Mouse (Mus musculus) CH12.LX (cell line): ENCODE results near the gene BC034090. TPM values are rescaled to one million over a fixed set of nuclear protein-coding genes. Genes with fewer than 3 reads are reported as not detected.

Experiments used
- DNase-seq: peaks from one replicate; pipeline ENCODE4 v3.0.0-alpha.2; 2013; ENCODE audit errors: extremely low read depth
- H3K27ac ChIP-seq: 2 replicates; pipeline ENCODE4 v1.5.1; 2012; ENCODE audit warnings: low read depth, mild to moderate bottlenecking, control low read depth, moderate library complexity; ENCODE audit not compliant: insufficient read depth
- H3K27me3 ChIP-seq: replicated peaks from 2 replicates; pipeline ENCODE3; 2012; ENCODE audit warnings: inconsistent platforms
- H3K36me3 ChIP-seq, 2 experiments: replicated peaks in 1 of 2; 2 replicates each; pipeline versions ENCODE3 to v1.6.1; 2012; ENCODE audit warnings: inconsistent platforms in 1 of 2, low read length in 1 of 2, mild to moderate bottlenecking in 1 of 2, mixed read lengths in 1 of 2, moderate library complexity in 1 of 2; ENCODE audit not compliant: control insufficient read depth in 1 of 2, insufficient read depth in 1 of 2
- H3K4me1 ChIP-seq, 2 experiments: 2 replicates each; pipeline ENCODE4 v1.6.1; 2012; ENCODE audit warnings: inconsistent platforms in 1 of 2, moderate library complexity in 1 of 2; ENCODE audit not compliant: insufficient read depth in 2 of 2, control insufficient read depth in 1 of 2
- H3K4me2 ChIP-seq: 2 replicates; pipeline ENCODE4 v1.6.1; 2012; ENCODE audit warnings: low read depth, mild to moderate bottlenecking, control low read depth; ENCODE audit not compliant: poor library complexity, insufficient read depth, severe bottlenecking
- H3K4me3 ChIP-seq, 3 experiments: fragments of 150-350 bp in 1 of 3; sonication (generic) in 1 of 3; replicated peaks in 1 of 3; 2 replicates each; pipeline versions ENCODE3 to v1.5.1; 2011 to 2012; ENCODE audit warnings: low read depth in 2 of 3, low read length in 2 of 3, mild to moderate bottlenecking in 2 of 3, moderate library complexity in 2 of 3, control low read depth in 1 of 3, improper control_type of control experiment in 1 of 3, inconsistent platforms in 1 of 3, mixed read lengths in 1 of 3; ENCODE audit not compliant: poor library complexity in 1 of 3
- H3K79me2 ChIP-seq: replicated peaks from 2 replicates; pipeline ENCODE4 v1.6.1; 2012; ENCODE audit warnings: mild to moderate bottlenecking, moderate library complexity; ENCODE audit not compliant: control insufficient read depth, poor library complexity, insufficient read depth, severe bottlenecking; ENCODE audit errors: extremely low read depth
- H3K9ac ChIP-seq: 2 replicates; pipeline ENCODE4 v1.6.1; 2012; ENCODE audit warnings: low read depth, mild to moderate bottlenecking, control low read depth, moderate library complexity; ENCODE audit not compliant: insufficient read depth
- H3K9me3 ChIP-seq: replicated peaks from 2 replicates; pipeline ENCODE3; 2012; ENCODE audit warnings: low read length, inconsistent platforms, mixed read lengths
- BHLHE40 ChIP-seq: IDR thresholded peaks from 2 replicates; pipeline ENCODE4 v1.6.1; 2011; ENCODE audit warnings: mild to moderate bottlenecking, low read depth, low read length, improper control_type of control experiment
- CHD2 ChIP-seq: IDR thresholded peaks from 2 replicates; pipeline ENCODE4 v1.6.1; 2011; ENCODE audit warnings: low read length, improper control_type of control experiment
- CTCF ChIP-seq, 2 experiments: IDR thresholded peaks in 1 of 2; conservative IDR thresholded peaks in 1 of 2; 2 replicates each; pipeline ENCODE4 v1.5.1; 2011 to 2012; ENCODE audit warnings: low read depth in 2 of 2, low read length in 2 of 2, improper control_type of control experiment in 1 of 2, inconsistent platforms in 1 of 2, mild to moderate bottlenecking in 1 of 2, moderate library complexity in 1 of 2
- ELF1 ChIP-seq: IDR thresholded peaks from 2 replicates; pipeline ENCODE4 v1.6.1; 2014; ENCODE audit warnings: low read depth, mild to moderate bottlenecking, inconsistent platforms, low read length, improper control_type of control experiment
- EP300 ChIP-seq: IDR thresholded peaks from 2 replicates; pipeline ENCODE4 v1.6.1; 2011; ENCODE audit warnings: low read length, improper control_type of control experiment
- ETS1 ChIP-seq: conservative IDR thresholded peaks from 2 replicates; pipeline ENCODE4 v1.6.1; 2012; ENCODE audit warnings: low read depth, mild to moderate bottlenecking, inconsistent platforms, low read length, improper control_type of control experiment, moderate library complexity
- HCFC1 ChIP-seq: IDR thresholded peaks from 2 replicates; pipeline ENCODE4 v1.6.1; 2012; ENCODE audit warnings: low read depth, mild to moderate bottlenecking, inconsistent platforms, low read length, improper control_type of control experiment
- JUN ChIP-seq: IDR thresholded peaks from 2 replicates; pipeline ENCODE4 v1.6.1; 2011; ENCODE audit warnings: low read depth, mild to moderate bottlenecking, low read length, improper control_type of control experiment, moderate library complexity; ENCODE audit not compliant: insufficient read depth
- JUND ChIP-seq: conservative IDR thresholded peaks from 2 replicates; pipeline ENCODE4 v1.6.1; 2011; ENCODE audit warnings: low read depth, low read length, improper control_type of control experiment
- KAT2A ChIP-seq: IDR thresholded peaks from 2 replicates; pipeline ENCODE4 v1.6.1; 2012; ENCODE audit warnings: low read length, improper control_type of control experiment, inconsistent platforms; ENCODE audit not compliant: insufficient replicate concordance
- MAFK ChIP-seq: IDR thresholded peaks from 2 replicates; pipeline ENCODE4 v1.6.1; 2011; ENCODE audit warnings: low read length, improper control_type of control experiment; ENCODE audit not compliant: insufficient replicate concordance
- MEF2A ChIP-seq: IDR thresholded peaks from 2 replicates; pipeline ENCODE4 v1.6.1; 2014; ENCODE audit warnings: low read depth, mild to moderate bottlenecking, inconsistent platforms, low read length, improper control_type of control experiment, borderline replicate concordance
- MXI1 ChIP-seq: IDR thresholded peaks from 2 replicates; pipeline ENCODE4 v1.6.1; 2011; ENCODE audit warnings: mild to moderate bottlenecking, low read depth, low read length, improper control_type of control experiment
- MYC ChIP-seq: IDR thresholded peaks from 2 replicates; pipeline ENCODE4 v1.6.1; 2011; ENCODE audit warnings: low read depth, mild to moderate bottlenecking, improper control_type of control experiment, low read length
- NRF1 ChIP-seq: IDR thresholded peaks from 2 replicates; pipeline ENCODE4 v1.6.1; 2014; ENCODE audit warnings: low read depth, mild to moderate bottlenecking, inconsistent platforms, low read length, improper control_type of control experiment, moderate library complexity
- POLR2A ChIP-seq: IDR thresholded peaks from 2 replicates; pipeline ENCODE4 v1.6.1; 2011; ENCODE audit warnings: low read depth, mild to moderate bottlenecking, improper control_type of control experiment, low read length
- RAD21 ChIP-seq: IDR thresholded peaks from 2 replicates; pipeline ENCODE4 v1.6.1; 2011; ENCODE audit warnings: low read depth, mild to moderate bottlenecking, low read length, improper control_type of control experiment, moderate library complexity
- SMC3 ChIP-seq: IDR thresholded peaks from 2 replicates; pipeline ENCODE4 v1.6.1; 2011; ENCODE audit warnings: low read depth, low read length, improper control_type of control experiment
- TBP ChIP-seq: conservative IDR thresholded peaks from 2 replicates; pipeline ENCODE4 v1.6.1; 2011; ENCODE audit warnings: low read depth, low read length, improper control_type of control experiment
- UBTF ChIP-seq: IDR thresholded peaks from 2 replicates; pipeline ENCODE4 v1.6.1; 2012; ENCODE audit warnings: low read depth, mild to moderate bottlenecking, inconsistent platforms, low read length, improper control_type of control experiment, moderate library complexity
- USF2 ChIP-seq: conservative IDR thresholded peaks from 2 replicates; pipeline ENCODE4 v1.6.1; 2011; ENCODE audit warnings: low read depth, low read length, improper control_type of control experiment
- ZKSCAN1 ChIP-seq: IDR thresholded peaks from 2 replicates; pipeline ENCODE4 v1.6.1; 2012; ENCODE audit warnings: low read depth, inconsistent platforms, low read length, improper control_type of control experiment, borderline replicate concordance
- ZMIZ1 ChIP-seq: IDR thresholded peaks from 2 replicates; pipeline ENCODE4 v1.6.1; 2012; ENCODE audit warnings: low read depth, mild to moderate bottlenecking, inconsistent platforms, low read length, improper control_type of control experiment
- dilution Hi-C: fragments of 300-500 bp; cut with MboI; formaldehyde crosslinking; loops from 2 replicates; pipeline ENCODE4 v1.14.3; 2020; ENCODE audit warnings: low sequenced_read_pairs; ENCODE audit not compliant: extremely low pct_unique_long_range_greater_than_20kb, extremely low pct_ligation_motif_present
- in situ Hi-C: fragments of 300-500 bp; cut with MboI; formaldehyde crosslinking; loops from 3 replicates; pipeline ENCODE4 v1.14.3; 2019; ENCODE audit warnings: low sequenced_read_pairs, low pct_ligation_motif_present, low pct_unique_long_range_greater_than_20kb, mixed read lengths
- polyA plus RNA-seq: library from polyadenylated mRNA; unstranded; fragments of >175 nt; gene quantifications from 2 replicates; pipeline ENCODE4 v1.2.1, GENCODE M21; 2012; ENCODE audit warnings: low read depth; ENCODE audit not compliant: insufficient read length
- total RNA-seq, 2 experiments: library from RNA; depleted of rRNA; stranded (reverse); fragments of 300-350 nt in 1 of 2; fragments of >200 nt in 1 of 2; gene quantifications; 2 replicates each; pipeline ENCODE4 v1.2.3; 2012 to 2014

BC034090 gene
- total and polyA plus RNA-seq, 3 experiments, result 1.6 to 4.6 (median 3.0) TPM

- no peaks in the 10 kb centered on the region for H3K79me2 ChIP-seq
- in situ Hi-C loops, result loop anchor here (25.0 kb wide), 1 partner anchor 919 kb away; no protein-coding TSS in a partner anchor
- H3K27ac ChIP-seq, result no peak overlapping the region
- no peaks in the 10 kb centered on the region for H3K9me3 ChIP-seq
- H3K9ac ChIP-seq, result no peak overlapping the region
- no peaks in the 10 kb centered on the region for H3K27me3 ChIP-seq
- no peak for DNase-seq
- no peak overlapping the region for H3K4me3 ChIP-seq
- dilution Hi-C loops, result loop anchor here (25.0 kb wide), 1 partner anchor 169 kb away; no protein-coding TSS in a partner anchor
- peaks cover 33 to 64% of the 10 kb centered on the region in 2 experiments for H3K36me3 ChIP-seq
- H3K4me2 ChIP-seq, result no peak overlapping the region
- TF ChIP-seq MXI1, result no peak
- no peak for TF ChIP-seq POLR2A
- no peak for TF ChIP-seq HCFC1
- no peak for TF ChIP-seq NRF1
- no peak for TF ChIP-seq KAT2A
- no peak for TF ChIP-seq SMC3
- TF ChIP-seq RAD21, result no peak
- TF ChIP-seq CTCF (conservative IDR thresholded peaks at IDR 0.05 in 1 of 2, IDR thresholded peaks at IDR 0.05 in 1 of 2; ENCODE audit: low read depth in 2 of 2, low read length in 2 of 2), result no peak
- no peak for TF ChIP-seq MAFK
- TF ChIP-seq UBTF, result no peak
- TF ChIP-seq MYC, result no peak
- no peak for TF ChIP-seq ZMIZ1
- TF ChIP-seq ELF1, result no peak
- no peak for TF ChIP-seq MEF2A
- no peak for TF ChIP-seq ZKSCAN1
- no peak for TF ChIP-seq EP300
- TF ChIP-seq TBP, result no peak
- TF ChIP-seq JUN, result no peak
- no peak for TF ChIP-seq ETS1
- H3K4me1 ChIP-seq, result peaks cover 0 to 4% of the 10 kb centered on the region in 2 experiments; a peak in 1 of 4 replicates
Measured at GRCm38 (mm10) chr1:155205822-155206660, 38.2 kb downstream of the BC034090 start.

- DNase-seq, result no peak
- Histone ChIP-seq H3K4me3 (no peak overlapping the region), H3K4me1 (peaks cover 0 to 4% of the 10 kb centered on the region in 2 experiments; a peak in 1 of 4 replicates), H3K4me2 (no peak overlapping the region), H3K36me3 (peaks cover 33 to 72% of the 10 kb centered on the region in 2 experiments), H3K27me3 (no peaks in the 10 kb centered on the region), H3K9ac (no peak overlapping the region), H3K27ac (no peak overlapping the region), H3K79me2 (no peaks in the 10 kb centered on the region), H3K9me3 (no peaks in the 10 kb centered on the region)
- in situ Hi-C loops, result loop anchor here (25.0 kb wide), 1 partner anchor 918 kb away; no protein-coding TSS in a partner anchor
- dilution Hi-C loops, result loop anchor here (25.0 kb wide), 1 partner anchor 168 kb away; no protein-coding TSS in a partner anchor
- TF ChIP-seq MAFK (no peak), CHD2 (no peak), USF2 (no peak), JUND (no peak), HCFC1 (no peak), BHLHE40 (no peak), MEF2A (no peak)
Measured at GRCm38 (mm10) chr1:155205311-155205710, 38.9 kb downstream of the BC034090 start.
